Mouse (Mus musculus) heart, embryonic 14.5 days (tissue): ENCODE results near the gene Tmc3. TPM values are rescaled to one million over a fixed set of nuclear protein-coding genes. Genes with fewer than 3 reads are reported as not detected.

Experiments used
- ATAC-seq: fragments of 200-750 bp; cut with Nextera tagmentation; 2 replicates; pipeline ENCODE4 v1.8.0; 2017; ENCODE audit warnings: low read depth, moderate TSS enrichment; ENCODE audit not compliant: insufficient number of reproducible peaks, insufficient read depth, low FRiP score
- H3K27ac ChIP-seq, 2 experiments: fragments of 200-500 bp in 1 of 2; fragments of 300-500 bp in 1 of 2; sonication (generic) in 1 of 2; replicated peaks in 1 of 2; 2 replicates each; pipeline ENCODE4 v1.5.1; 2012 to 2014; ENCODE audit warnings: low read depth in 2 of 2, low read length in 2 of 2, control low read depth in 1 of 2, mild to moderate bottlenecking in 1 of 2, mixed read lengths in 1 of 2; ENCODE audit not compliant: control insufficient read depth in 1 of 2, insufficient read depth in 1 of 2
- H3K27me3 ChIP-seq: fragments of 300-500 bp; sonication (generic); 2 replicates; pipeline ENCODE4 v1.6.1; 2014; ENCODE audit warnings: mild to moderate bottlenecking, low read length, control low read depth; ENCODE audit not compliant: control insufficient read depth, insufficient read depth
- H3K36me3 ChIP-seq: fragments of 300-500 bp; sonication (generic); 2 replicates; pipeline ENCODE4 v1.6.1; 2014; ENCODE audit warnings: mild to moderate bottlenecking, control low read depth, low read length, mixed read lengths; ENCODE audit not compliant: control insufficient read depth, insufficient read depth
- H3K4me1 ChIP-seq, 2 experiments: fragments of 200-500 bp in 1 of 2; fragments of 300-500 bp in 1 of 2; sonication (generic) in 1 of 2; 2 replicates each; pipeline ENCODE4 v1.6.1; 2012 to 2014; ENCODE audit warnings: low read length in 2 of 2, control low read depth in 1 of 2, mixed read lengths in 1 of 2; ENCODE audit not compliant: control insufficient read depth in 2 of 2, insufficient read depth in 2 of 2
- H3K4me2 ChIP-seq: fragments of 300-500 bp; sonication (generic); 2 replicates; pipeline ENCODE4 v1.6.1; 2014; ENCODE audit warnings: mild to moderate bottlenecking, low read length
- H3K4me3 ChIP-seq, 2 experiments: fragments of 200-500 bp in 1 of 2; fragments of 300-500 bp in 1 of 2; sonication (generic) in 1 of 2; 2 replicates each; pipeline ENCODE4 v1.5.1; 2012 to 2014; ENCODE audit warnings: low read length in 2 of 2, mild to moderate bottlenecking in 2 of 2, control low read depth in 1 of 2, low read depth in 1 of 2, moderate library complexity in 1 of 2; ENCODE audit not compliant: control insufficient read depth in 1 of 2, insufficient read depth in 1 of 2
- H3K9ac ChIP-seq: fragments of 300-500 bp; sonication (generic); 2 replicates; pipeline ENCODE4 v1.6.1; 2014; ENCODE audit warnings: mild to moderate bottlenecking, low read length
- H3K9me3 ChIP-seq: fragments of 300-500 bp; sonication (generic); 2 replicates; pipeline ENCODE4 v1.6.1; 2016; ENCODE audit warnings: low read length, control low read depth; ENCODE audit not compliant: control insufficient read depth
- WGBS: fragments of 180-500 bp; shearing (Covaris S2); extraction: QIAGEN DNeasy Blood & Tissue Kit; methylation state at CpG from one replicate; pipeline ENCODE4 v1.1.7; 2014; 5-methylcytosine and 5-hydroxymethylcytosine counted together
- polyA plus RNA-seq: library from polyadenylated mRNA; unstranded; fragments of >200 nt; fragmentation: Nextera tagmentation; extraction: Ambion mirVana; gene quantifications from 2 replicates; pipeline ENCODE4 v1.2.1, GENCODE M21; 2014

The Tmc3 gene
- polyA plus RNA-seq, 1 experiment from 2014 or later, result 0.38 TPM

GRCm38 (mm10) chr7:83558741-83559280, 25.9 kb upstream of the Tmc3 start:
- no peaks in the 10 kb centered on the region for H3K36me3 ChIP-seq
- 52% methylated on average over 5 of the region's 5 CpGs for WGBS
- no peak overlapping the region for H3K9ac ChIP-seq
- H3K27ac ChIP-seq, result no peak overlapping the region
- H3K4me2 ChIP-seq, result no peak overlapping the region
- peaks cover 0 to 3% of the 10 kb centered on the region in 2 experiments; a peak in 1 of 4 replicates for H3K4me1 ChIP-seq
- no peak overlapping the region for H3K4me3 ChIP-seq
- H3K27me3 ChIP-seq, result no peaks in the 10 kb centered on the region
- H3K9me3 ChIP-seq, result no peaks in the 10 kb centered on the region
- ATAC-seq, result no peak

- ATAC-seq, result no peak
- H3K9me3 ChIP-seq, result no peaks in the 10 kb centered on the region
- WGBS, result 72% methylated on average over 3 of the region's 3 CpGs
Observed at GRCm38 (mm10) chr7:83559495-83559894, 25.2 kb upstream of the Tmc3 start.

GRCm38 (mm10) chr7:83561849-83562248, 22.9 kb upstream of the Tmc3 start:
- Histone ChIP-seq H3K4me3 (no peak overlapping the region), H3K36me3 (no peaks in the 10 kb centered on the region), H3K27ac (no peak overlapping the region), H3K4me1 (no peaks in the 10 kb centered on the region), H3K4me2 (no peak overlapping the region), H3K9ac (no peak overlapping the region), H3K27me3 (no peaks in the 10 kb centered on the region), H3K9me3 (no peaks in the 10 kb centered on the region)
- no peak for ATAC-seq
- WGBS, result 51% methylated on average over 3 of the region's 3 CpGs

More at GRCm38 (mm10) chr7:83559495-83559894, 25.2 kb upstream of the Tmc3 start:
- Histone ChIP-seq H3K9ac (no peak overlapping the region), H3K4me3 (no peak overlapping the region), H3K36me3 (no peaks in the 10 kb centered on the region), H3K27me3 (no peaks in the 10 kb centered on the region), H3K4me2 (no peak overlapping the region), H3K27ac (no peak overlapping the region), H3K4me1 (peaks cover 0 to 3% of the 10 kb centered on the region in 2 experiments; a peak in 1 of 4 replicates)

GRCm38 (mm10) chr7:83564635-83565291, 20.0 kb upstream of the Tmc3 start:
- WGBS, result 58% methylated on average over 12 of the region's 12 CpGs
- Histone ChIP-seq H3K27ac (no peak overlapping the region), H3K36me3 (no peaks in the 10 kb centered on the region), H3K9ac (no peak overlapping the region), H3K4me1 (no peaks in the 10 kb centered on the region), H3K9me3 (no peaks in the 10 kb centered on the region), H3K4me2 (no peak overlapping the region), H3K27me3 (no peaks in the 10 kb centered on the region), H3K4me3 (no peak overlapping the region)
- ATAC-seq, result no peak

- Histone ChIP-seq H3K4me3 (no peak overlapping the region), H3K9ac (no peak overlapping the region), H3K27ac (peak overlapping the region; percentile 11 to 27; a peak in 2 of 4 replicates), H3K36me3 (no peaks in the 10 kb centered on the region), H3K4me1 (peaks cover 0 to 1% of the 10 kb centered on the region in 2 experiments; a peak in 1 of 4 replicates), H3K27me3 (no peaks in the 10 kb centered on the region), H3K4me2 (no peak overlapping the region), H3K9me3 (no peaks in the 10 kb centered on the region)
- ATAC-seq, result no peak
- 38% methylated on average over 7 of the region's 7 CpGs for WGBS
Observed at GRCm38 (mm10) chr7:83565976-83566375, 18.8 kb upstream of the Tmc3 start.

- Histone ChIP-seq H3K4me3 (no peak overlapping the region), H3K9me3 (no peaks in the 10 kb centered on the region), H3K9ac (no peak overlapping the region), H3K4me2 (no peak overlapping the region), H3K27me3 (no peaks in the 10 kb centered on the region), H3K27ac (no peak overlapping the region), H3K4me1 (peaks cover 0 to 2% of the 10 kb centered on the region in 2 experiments; a peak in 1 of 4 replicates), H3K36me3 (no peaks in the 10 kb centered on the region)
- no peak for ATAC-seq
- WGBS, result 47% methylated on average over 16 of the region's 16 CpGs
Observed at GRCm38 (mm10) chr7:83567841-83568500, 16.8 kb upstream of the Tmc3 start.

- 84% methylated on average over 2 of the region's 2 CpGs for WGBS
- H3K27me3 ChIP-seq, result no peaks in the 10 kb centered on the region
- H3K36me3 ChIP-seq, result no peaks in the 10 kb centered on the region
- H3K27ac ChIP-seq, result no peak overlapping the region
- H3K4me1 ChIP-seq, result peaks cover 0 to 2% of the 10 kb centered on the region in 2 experiments; a peak in 1 of 4 replicates
- no peak for ATAC-seq
- H3K4me2 ChIP-seq, result no peak overlapping the region
- H3K9me3 ChIP-seq, result no peaks in the 10 kb centered on the region
- H3K9ac ChIP-seq, result no peak overlapping the region
- H3K4me3 ChIP-seq, result no peak overlapping the region
Observed at GRCm38 (mm10) chr7:83568815-83569214, 15.9 kb upstream of the Tmc3 start.
